Mouse (Mus musculus) kidney, adult 8-10 months (tissue): ENCODE results near the gene Mospd3.
"Not testable (repeated sequence)": the region's sequence is repeated elsewhere in the genome, so short reads cannot be mapped to it uniquely, and the experiment has no call there.

ENCODE experiments used
- DNase-seq, 2 experiments: peaks; one replicate each; pipeline ENCODE4 v3.0.0; 2022

The Mospd3 gene

DNA sequence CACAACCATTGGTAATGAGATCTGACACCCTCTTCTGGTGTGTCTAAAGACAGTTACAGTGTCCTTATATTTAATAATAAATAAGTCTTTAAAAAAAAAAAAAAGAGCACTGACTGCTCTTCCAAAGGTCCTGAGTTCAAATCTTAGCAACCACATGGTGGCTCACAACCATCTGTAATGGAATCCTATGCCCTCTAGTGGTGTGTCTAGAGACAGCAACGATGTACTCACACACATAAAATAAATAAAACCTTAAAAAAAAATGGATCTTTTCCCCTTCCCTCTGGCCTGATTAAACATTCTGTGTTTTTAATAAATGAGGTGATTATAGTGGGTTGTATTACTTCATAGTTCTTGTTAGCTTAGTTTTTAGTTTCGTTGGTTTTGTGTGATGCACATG, 14.1 kb upstream of the Mospd3 start:
- DNase-seq: not testable (repeated sequence)

DNA sequence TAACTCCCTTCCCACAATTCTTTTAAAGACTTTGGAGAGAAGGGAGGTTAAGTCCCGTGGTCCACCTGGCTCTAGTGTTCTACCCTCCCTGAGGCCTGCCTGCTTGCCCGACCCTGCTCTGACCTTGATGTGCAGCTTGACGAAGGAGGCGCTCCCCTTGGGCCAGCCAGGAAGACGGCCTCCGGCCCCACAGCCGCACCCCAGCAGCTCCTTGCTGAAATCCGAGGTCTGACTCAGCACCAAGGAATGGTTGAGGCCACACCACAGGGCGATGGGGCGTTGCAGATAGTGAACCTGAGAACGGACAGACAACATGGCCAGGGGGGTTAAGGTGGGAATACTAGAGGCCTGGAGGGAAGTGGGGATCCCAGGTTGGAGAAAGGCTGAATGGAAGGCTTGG, 12.7 kb upstream of the Mospd3 start, which contains the start of gene Pcolce:
Gene Pcolce (minus strand): TSS at position 235 of the 400 bp plus-strand sequence.
- no peak for DNase-seq

GRCm38 (mm10) chr5:137613076-137613475, 12.2 kb upstream of the Mospd3 start:
- DNase-seq: no peak

- peak; percentile 35 to 44 for DNase-seq
Measured at GRCm38 (mm10) chr5:137611245-137611602, 10.4 kb upstream of the Mospd3 start.

- DNase-seq: peak; percentile 72 to 80
Measured at GRCm38 (mm10) chr5:137610548-137611244, 9.8 kb upstream of the Mospd3 start.

DNA sequence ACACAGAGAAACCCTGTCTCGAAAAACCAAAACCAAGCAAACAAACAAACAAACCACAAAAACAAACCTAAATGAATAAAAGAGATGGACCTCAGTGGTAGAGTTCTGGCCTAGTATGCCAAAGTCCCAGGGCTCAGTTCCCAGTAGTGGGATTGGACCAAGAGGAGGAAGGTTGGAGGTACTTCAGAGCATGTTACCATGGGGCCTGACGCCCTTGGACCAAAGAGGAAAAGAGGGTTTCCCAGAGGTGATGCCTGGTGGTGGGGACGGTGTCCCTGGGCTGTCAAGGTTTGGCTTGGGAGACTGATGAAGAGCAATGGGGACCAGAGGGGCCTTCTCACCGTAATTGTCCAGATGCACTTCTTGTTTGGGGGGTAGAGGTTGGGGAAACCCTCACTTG, 9.2 kb upstream of the Mospd3 start:
- DNase-seq: no peak

- DNase-seq: no peak
Measured at GRCm38 (mm10) chr5:137609292-137609691, 8.4 kb upstream of the Mospd3 start.

GRCm38 (mm10) chr5:137608654-137609190, 7.9 kb upstream of the Mospd3 start:
- DNase-seq: no peak

DNA sequence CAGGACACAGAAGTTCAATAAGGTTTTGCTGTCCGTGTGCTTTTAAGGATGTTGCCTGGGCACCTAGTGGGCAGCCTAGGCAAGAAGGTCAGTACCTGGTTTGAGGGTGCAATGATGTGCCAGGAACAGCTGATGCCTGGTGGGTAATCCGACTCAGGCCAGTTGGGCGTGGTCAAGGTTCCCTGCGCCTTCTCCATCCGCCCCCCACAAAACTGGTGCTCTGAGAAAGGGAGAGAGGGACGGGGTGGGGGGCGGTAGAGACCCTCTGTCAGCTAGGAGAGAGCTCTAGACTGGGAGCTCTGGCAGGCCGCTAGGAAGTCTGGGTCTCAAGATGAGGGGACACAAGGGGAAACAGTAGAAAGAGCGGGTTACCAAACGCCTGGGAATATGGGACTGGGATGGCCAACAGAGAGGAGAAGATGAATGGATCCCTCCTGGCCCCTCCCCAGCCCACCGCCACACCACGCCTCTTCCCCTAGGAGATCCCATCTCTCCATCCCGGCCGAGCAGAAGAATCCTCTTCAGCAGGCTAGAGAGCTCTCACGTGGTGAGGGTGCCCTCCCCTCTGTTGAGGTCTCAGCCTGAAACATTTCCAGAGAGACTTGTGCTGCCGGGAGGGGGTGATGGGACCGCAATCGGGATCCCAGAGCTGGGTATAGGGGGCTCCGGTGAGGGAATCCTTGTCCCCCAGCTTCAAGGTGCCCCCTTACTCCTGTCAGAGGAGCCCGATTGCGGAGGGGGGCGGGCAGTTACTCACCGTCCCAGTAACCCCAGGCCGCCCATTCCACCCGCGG, 7.2 kb upstream of the Mospd3 start:
- DNase-seq: no peak

GRCm38 (mm10) chr5:137601365-137601729, 489 bp upstream of the Mospd3 start:
- DNase-seq: no peak

- DNase-seq: no peak
Measured at GRCm38 (mm10) chr5:137600281-137600618, 608 bp downstream of the Mospd3 start.

GRCm38 (mm10) chr5:137599600-137599999, 1.3 kb downstream of the Mospd3 start:
- no peak for DNase-seq

GRCm38 (mm10) chr5:137598100-137598826, 2.6 kb downstream of the Mospd3 start:
- DNase-seq: no peak

GRCm38 (mm10) chr5:137597625-137598024, 3.2 kb downstream of the Mospd3 start:
- DNase-seq: no peak

- no peak for DNase-seq
Measured at GRCm38 (mm10) chr5:137596601-137597261, 4.1 kb downstream of the Mospd3 start.

DNA sequence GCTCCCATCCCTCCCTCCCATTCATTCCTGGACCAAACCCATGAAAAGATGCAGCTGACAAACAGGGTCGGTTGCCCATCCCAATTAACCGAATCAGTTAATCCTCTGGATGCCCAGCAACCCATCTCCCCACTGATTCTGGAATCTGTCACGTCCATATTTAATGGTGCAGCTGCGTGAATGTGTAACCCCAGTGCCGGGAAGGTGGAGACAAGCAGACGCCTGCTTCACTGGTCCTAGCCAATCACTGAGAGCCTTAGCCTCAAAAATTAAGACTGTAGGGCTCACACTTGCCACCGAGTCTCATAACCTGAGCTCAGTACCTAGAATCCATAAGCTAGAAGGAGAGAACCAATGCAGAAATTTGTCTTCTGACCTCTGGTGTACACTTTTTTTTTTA, 4.9 kb downstream of the Mospd3 start:
- DNase-seq: no peak

DNA sequence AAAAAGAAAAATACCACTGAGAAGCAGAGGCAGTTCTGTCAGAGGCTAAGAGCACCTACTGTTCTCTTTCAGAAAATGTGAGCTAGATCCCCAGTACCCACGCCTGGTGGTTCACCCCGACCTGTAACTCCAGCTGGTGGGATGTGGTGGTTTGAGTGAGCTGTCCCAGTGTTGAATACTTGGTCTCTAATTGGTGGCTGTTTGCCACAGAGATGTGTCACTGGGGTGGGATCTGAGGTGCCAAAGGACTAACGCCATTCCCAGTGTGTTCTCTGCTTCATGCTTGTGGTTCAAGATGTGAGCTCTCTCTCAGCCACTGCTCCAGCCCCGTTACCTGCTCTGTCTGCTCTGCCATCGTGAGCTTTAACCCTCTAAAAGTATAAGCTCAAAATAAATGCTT, 10.4 kb downstream of the Mospd3 start:
- no peak for DNase-seq

DNA sequence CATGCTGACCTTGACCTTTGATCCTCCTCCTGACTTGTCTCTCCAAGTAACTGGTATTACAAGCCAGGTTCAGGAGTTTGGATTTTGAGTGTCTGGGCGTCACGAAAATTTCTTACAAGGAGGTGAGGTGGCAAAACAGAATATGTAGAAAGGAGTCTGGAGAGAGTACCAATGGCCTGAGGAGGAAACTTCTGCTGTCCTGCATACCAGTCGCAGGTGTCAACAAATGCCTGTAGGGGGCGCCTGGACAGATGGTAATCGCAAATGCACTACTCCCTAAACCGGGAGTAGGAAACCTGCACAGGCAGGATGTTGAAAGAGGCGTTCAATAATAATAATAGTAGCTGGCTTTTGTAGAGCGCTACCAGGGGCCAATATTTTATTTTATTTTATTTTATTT, 15.9 kb downstream of the Mospd3 start:
- peak; percentile 59 to 75 for DNase-seq

- DNase-seq: no peak
Measured at GRCm38 (mm10) chr5:137583670-137584169, 17.1 kb downstream of the Mospd3 start.

- DNase-seq: no peak
Measured at GRCm38 (mm10) chr5:137582702-137583101, 18.2 kb downstream of the Mospd3 start.

- DNase-seq: no peak
Measured at GRCm38 (mm10) chr5:137580246-137580645, 20.6 kb downstream of the Mospd3 start.

GRCm38 (mm10) chr5:137574470-137574901, 26.4 kb downstream of the Mospd3 start:
- DNase-seq: peak in 1 of 2 experiments; percentile 26
